Mouse (Mus musculus) right cerebral cortex, postnatal 36 days (tissue): ENCODE data around the gene Slc6a18.
"Not testable (repeated sequence)": the region's sequence is repeated elsewhere in the genome, so short reads cannot be mapped to it uniquely, and the experiment has no call there.

Experiments used
- DNase-seq, 2 experiments: peaks; one replicate each; pipeline ENCODE4 v3.0.0; 2022; ENCODE audit warnings: low spot score in 2 of 2, mixed read lengths in 1 of 2

The Slc6a18 gene

GRCm38 (mm10) chr13:73677853-73678252 lies at the start of gene Slc6a18:
Gene Slc6a18 (minus strand): TSS chr13:73678023.
- DNase-seq: no peak

DNA sequence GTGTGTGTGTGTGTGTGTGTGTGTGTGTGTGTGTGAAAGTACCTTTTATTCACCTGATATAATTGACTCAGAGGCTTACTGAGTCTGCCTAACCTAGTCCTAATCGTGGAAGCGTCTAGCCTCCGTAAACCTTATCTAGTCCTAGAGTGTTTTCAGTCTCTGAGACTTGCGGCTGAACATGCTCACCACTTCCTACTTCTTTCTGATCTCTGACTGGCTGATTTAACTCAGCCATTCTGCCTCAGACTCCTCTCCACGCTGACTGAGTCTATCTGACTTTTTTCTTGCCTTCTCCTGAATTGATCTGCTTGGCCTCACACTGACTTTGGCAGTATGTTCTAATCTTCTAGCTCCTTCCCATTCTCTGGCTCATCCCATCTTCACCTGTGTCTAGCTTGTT lies 47.5 kb upstream of the Slc6a18 start:
- no peak for DNase-seq

- DNase-seq: no peak
Measured at GRCm38 (mm10) chr13:73723081-73723668, 45.4 kb upstream of the Slc6a18 start.

GRCm38 (mm10) chr13:73720241-73720640 lies 42.4 kb upstream of the Slc6a18 start:
- DNase-seq: no peak

DNA sequence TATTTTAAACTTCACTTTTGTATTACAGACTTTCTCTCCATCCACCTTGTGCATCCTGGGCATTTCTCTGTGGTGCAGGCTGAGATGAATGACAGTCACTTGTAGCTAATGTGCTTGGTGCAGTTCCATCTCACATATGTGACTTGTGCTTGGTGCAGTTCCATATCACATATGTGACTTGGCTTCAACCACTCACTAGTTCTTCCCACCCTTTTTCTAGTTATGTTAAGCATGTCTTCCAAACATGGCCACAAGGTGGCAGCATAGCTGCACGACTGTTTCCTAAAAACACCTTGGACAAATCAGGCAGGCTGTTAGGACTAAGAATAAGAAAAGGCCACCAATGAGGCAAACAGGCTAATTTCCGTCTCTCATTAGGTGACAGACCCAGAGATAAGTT lies 40.4 kb upstream of the Slc6a18 start:
- peak; percentile 59 to 63 for DNase-seq

GRCm38 (mm10) chr13:73714020-73714419 lies 36.2 kb upstream of the Slc6a18 start:
- no peak for DNase-seq

DNA sequence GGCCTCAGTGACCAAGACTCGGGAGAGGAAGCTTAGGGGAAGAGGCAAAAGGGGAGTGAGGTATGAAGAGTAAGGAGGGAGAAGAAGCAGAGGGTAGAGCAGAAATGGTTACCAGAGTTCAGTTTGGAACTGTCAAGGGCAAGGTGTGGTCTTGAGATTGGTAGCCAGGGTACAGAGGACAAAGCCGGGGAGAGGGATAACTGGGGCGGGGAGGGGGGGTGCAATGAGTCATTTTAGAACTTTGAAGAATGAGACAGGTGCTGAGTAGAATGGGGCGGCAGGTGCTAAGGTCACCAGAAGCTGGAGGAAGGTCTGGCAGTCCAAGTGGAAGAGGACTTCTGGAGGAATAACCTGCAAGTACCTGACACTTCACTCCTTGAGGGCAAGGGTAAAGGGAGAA lies 35.4 kb upstream of the Slc6a18 start:
- no peak for DNase-seq

GRCm38 (mm10) chr13:73712228-73712627 lies 34.4 kb upstream of the Slc6a18 start:
- no peak for DNase-seq

DNA sequence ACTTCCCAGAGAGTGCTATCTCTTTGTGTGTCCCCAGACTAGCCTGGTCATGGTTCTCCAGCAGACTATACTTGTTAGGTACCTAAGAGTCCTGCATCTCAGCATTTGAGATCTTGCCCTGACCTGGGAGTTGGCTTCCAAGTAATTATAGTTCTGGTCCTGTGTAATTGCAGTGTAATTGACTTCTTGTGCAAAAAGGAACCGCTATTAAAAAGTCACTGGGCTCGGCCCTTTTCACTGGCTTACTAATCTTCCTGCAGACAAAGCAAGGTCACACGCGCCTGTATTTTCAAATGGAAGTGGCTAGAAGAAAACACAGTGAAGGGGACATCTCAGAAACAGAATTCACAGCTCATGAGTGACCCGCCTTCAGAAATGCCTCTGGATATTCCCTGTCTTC lies 34.0 kb upstream of the Slc6a18 start:
- DNase-seq: no peak

DNA sequence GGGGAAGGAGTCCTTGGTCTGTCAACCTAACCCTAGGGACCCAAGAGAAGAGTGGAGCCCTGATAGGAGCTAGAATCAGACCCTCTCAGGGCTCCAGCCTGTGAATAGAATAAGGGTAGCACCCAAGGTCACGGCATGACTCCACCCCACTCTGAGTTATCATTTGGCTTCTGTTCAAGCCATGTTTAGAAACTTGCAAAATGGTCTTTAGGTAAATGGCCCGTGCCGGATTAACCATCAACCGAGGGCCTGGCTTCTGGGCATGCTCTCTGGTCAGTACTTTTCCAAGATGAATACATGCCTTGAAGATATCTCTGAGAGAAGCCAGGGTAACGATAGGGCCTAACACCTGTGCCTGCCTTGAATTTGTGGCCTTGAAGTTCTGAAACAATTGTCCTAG lies 33.4 kb upstream of the Slc6a18 start:
- no peak for DNase-seq

- no peak for DNase-seq
Measured at GRCm38 (mm10) chr13:73709491-73709890, 31.7 kb upstream of the Slc6a18 start.

GRCm38 (mm10) chr13:73704694-73705325 lies 27.0 kb upstream of the Slc6a18 start, which contains the start of gene Slc6a19:
Gene Slc6a19 (minus strand): TSS chr13:73704865.
- DNase-seq: no peak

DNA sequence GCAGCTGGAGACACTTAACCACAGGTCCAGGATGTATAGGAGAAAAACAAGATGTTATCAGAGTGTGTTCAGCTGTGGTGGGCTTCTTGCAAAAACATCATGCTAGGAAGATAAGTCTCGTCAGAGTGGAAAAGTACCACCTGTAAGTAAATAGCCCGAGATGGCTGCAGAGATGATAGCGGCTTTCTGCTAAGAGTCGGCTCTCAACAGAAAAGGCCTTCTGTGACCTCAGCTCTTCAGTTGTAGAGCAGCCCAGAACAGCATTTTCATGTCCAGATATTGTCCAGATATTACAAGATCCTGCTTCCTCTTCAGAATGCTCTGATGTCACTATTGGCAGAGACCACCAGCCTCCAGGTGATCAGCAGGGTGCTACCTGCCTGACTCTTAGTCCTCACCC lies 25.7 kb upstream of the Slc6a18 start:
- not testable (repeated sequence) for DNase-seq

DNA sequence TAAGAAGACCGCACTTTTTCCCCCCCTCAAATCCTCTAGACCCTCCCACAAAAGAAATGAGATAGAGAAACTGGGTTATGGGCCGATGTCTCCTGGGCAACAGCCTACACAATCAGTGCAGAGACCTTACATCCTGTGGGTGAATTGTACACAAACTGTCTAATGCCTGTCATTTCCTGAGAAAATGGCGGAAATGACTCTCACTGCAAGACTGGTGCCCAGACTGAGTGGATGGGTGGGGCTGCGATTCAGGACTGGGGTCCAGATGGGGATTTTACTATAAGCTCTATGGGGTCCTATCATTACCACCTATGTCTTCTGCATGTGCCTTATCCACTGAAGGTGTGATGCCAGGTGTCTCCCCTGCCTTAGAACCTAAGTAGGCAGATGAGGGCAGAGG lies 25.0 kb upstream of the Slc6a18 start:
- DNase-seq: no peak

DNA sequence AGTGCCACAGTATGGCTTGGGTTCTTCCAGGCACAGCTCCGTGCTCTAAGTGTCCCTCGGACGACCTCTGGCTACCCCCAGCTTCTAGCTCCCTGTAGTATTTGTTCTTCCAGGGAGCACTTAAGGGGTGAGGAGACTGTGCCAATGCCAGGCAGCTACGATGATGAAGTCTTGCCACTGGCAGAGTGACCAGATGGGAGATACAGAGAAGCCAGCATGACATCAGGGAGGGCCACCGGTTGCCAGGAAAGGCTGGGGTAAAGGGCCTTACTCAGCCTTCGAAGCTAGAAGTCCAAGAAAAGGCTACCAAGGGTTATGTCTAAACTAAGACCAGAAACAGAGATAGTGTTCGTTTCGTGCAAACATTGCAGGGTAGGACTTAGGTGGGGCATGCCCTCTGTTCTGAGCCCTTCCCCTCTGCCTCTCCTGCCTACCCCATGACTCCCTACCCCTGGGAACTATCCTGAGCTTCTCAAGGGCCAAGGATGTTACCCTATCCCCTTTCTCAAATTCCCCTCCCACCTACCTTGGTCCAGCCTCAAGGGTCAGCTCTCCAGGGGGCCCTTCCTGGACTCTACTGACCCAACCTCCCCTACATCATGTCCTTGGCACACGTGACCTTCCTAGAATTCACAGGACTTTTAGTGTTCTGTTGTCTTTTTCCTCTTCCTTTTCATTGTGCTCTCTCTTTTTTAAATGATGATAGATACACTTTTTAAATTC lies 23.5 kb upstream of the Slc6a18 start:
- no peak for DNase-seq

- DNase-seq: no peak
Measured at GRCm38 (mm10) chr13:73700554-73700953, 22.7 kb upstream of the Slc6a18 start.

- no peak for DNase-seq
Measured at GRCm38 (mm10) chr13:73699714-73700113, 21.9 kb upstream of the Slc6a18 start.

GRCm38 (mm10) chr13:73696529-73696928 lies 18.7 kb upstream of the Slc6a18 start:
- no peak for DNase-seq

GRCm38 (mm10) chr13:73694972-73695371 lies 17.1 kb upstream of the Slc6a18 start:
- DNase-seq: no peak

- no peak for DNase-seq
Measured at GRCm38 (mm10) chr13:73693333-73693732, 15.5 kb upstream of the Slc6a18 start.

DNA sequence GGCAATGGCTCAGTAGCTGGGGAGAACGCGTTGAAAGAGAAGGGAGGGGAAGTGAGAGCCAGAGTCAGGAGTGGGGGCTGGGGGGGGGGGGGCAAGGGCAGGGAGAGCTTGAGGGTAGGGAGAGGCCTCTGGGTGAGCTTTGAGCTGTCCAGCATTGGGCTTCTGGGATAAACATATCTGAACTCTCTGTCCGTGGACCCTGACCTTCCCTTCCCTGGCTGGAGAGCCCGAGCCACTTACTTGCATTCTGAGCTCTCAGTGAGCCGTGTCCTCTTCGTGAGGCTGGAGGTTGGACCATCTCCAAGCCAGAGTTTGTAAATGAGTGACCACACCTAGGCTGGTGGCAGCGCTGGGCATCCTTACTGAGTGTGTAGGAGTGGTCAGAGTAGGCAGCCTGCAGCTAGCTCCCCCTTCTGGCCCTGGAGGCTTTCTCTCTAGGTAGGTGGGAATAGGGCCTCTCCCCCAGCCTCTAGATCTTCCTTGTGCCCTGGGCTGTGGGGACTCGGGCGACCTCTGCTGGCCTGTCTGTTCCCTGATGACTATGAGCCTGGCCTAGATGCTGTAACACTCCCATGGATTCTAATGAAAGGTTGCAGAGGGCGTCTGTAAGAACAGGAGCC lies 14.5 kb upstream of the Slc6a18 start:
- peak; percentile 12 to 24 for DNase-seq

GRCm38 (mm10) chr13:73688934-73689333 lies 11.1 kb upstream of the Slc6a18 start:
- no peak for DNase-seq

GRCm38 (mm10) chr13:73687601-73688000 lies 9.8 kb upstream of the Slc6a18 start:
- DNase-seq: no peak
